Mouse (Mus musculus): ENCODE results near the gene Fxyd6.

DNA sequence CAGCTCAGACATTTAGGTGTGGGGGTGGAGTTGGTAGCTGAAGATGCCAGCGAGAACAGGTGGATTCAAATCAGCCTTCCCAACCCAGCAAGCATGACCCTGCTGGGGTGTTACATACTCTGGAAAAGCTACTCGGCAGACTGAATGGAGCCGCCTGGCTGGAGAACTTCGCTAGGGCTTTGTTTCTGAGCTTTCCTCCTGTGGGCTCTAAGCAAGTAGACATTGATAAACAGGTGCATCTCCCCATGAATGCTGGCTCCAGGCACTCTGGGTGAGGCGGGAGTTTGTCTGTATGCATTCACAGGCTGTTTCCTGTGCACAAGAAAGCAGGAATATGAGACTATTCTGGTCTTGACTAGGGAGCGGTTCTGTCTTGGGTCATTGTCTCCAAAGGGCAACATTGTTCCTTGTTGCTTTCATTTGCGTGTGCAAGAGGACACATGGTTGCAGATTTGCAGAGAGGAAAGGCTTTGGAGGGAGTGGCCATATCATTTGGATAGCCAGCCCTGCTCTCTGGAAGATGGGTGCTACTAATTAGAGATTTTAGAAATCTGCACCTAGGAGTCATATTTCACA is 6.3 kb upstream of the Fxyd6 start:
- no peak for TF ChIP-seq CTCF (IDR thresholded peaks at IDR 0.05; ENCODE audit: extremely low read depth, insufficient read depth, low read length)
- TF ChIP-seq POLR2A (IDR thresholded peaks at IDR 0.05; ENCODE audit: extremely low read depth, insufficient read depth, low read length): no peak

All from cortical plate, adult 2 months (tissue).